Mouse (Mus musculus) spleen, postnatal 0 days (tissue): ENCODE measurements around the gene Eif4enif1. TPM values are rescaled to one million over a fixed set of nuclear protein-coding genes. Genes with fewer than 3 reads are reported as not detected.

Source experiments
- polyA plus RNA-seq: library from polyadenylated mRNA; unstranded; fragments of >200 nt; fragmentation: Nextera tagmentation; extraction: Ambion mirVana; gene quantifications from 2 replicates; pipeline ENCODE4 v1.2.1, GENCODE M21; 2015

Eif4enif1 gene
- 34.1 and 36.6 TPM in 2 replicates for polyA plus RNA-seq

GRCm38 (mm10) chr11:3202231-3202701 is at the start of gene Eif4enif1:
Gene Eif4enif1, plus strand, starts transcription at chr11:3202392.

GRCm38 (mm10) chr11:3193363-3193762 is 8.8 kb upstream of the Eif4enif1 start, which contains the start of gene Sfi1:
Gene Sfi1, minus strand, starts transcription at chr11:3193463.

GRCm38 (mm10) chr11:3266079-3266685 is 64.0 kb downstream of the Eif4enif1 start, which contains the start of gene Drg1:
Gene Drg1, minus strand, starts transcription at chr11:3266415.

GRCm38 (mm10) chr11:3288521-3289301 is 86.5 kb downstream of the Eif4enif1 start, which contains the start of gene Patz1:
Gene Patz1, plus strand, starts transcription at chr11:3288874.

Other genes starting within 250 kb of the Eif4enif1 start
- 4.7 and 9.2 TPM in 2 replicates for gene Sfi1, start 8.9 kb upstream of the Eif4enif1 start, polyA plus RNA-seq
- gene Drg1, start 64.0 kb downstream of the Eif4enif1 start, polyA plus RNA-seq = 130 and 132 TPM in 2 replicates
- 21.2 and 22.8 TPM in 2 replicates for gene Patz1, start 86.5 kb downstream of the Eif4enif1 start, polyA plus RNA-seq
- gene Pik3ip1, start 128.0 kb downstream of the Eif4enif1 start, polyA plus RNA-seq = 8.5 and 9.0 TPM in 2 replicates
- 23.6 and 26.8 TPM in 2 replicates for gene Limk2, start 206.8 kb downstream of the Eif4enif1 start, polyA plus RNA-seq
- gene Rnf185, start 250.0 kb downstream of the Eif4enif1 start, polyA plus RNA-seq = 6.1 and 9.4 TPM in 2 replicates